Mouse (Mus musculus): ENCODE measurements at regions not wholly inside any gene's neighbourhood (a gene's known extent, or its start where the extent isn't known, plus 50 kb on each side); places are given as distances from the start of the nearest gene placed in this dataset.

- DNase-seq (ENCODE audit: low read depth) = no peak
These were observed 483.6 kb upstream of the B430305J03Rik start for GRCm38 (mm10) chr3:61849317-61849716.

- DNase-seq (ENCODE audit: low read depth) = no peak
These were observed 481.0 kb upstream of the B430305J03Rik start for GRCm38 (mm10) chr3:61846703-61847102.

GRCm38 (mm10) chr3:61839355-61840009 lies 473.7 kb upstream of the B430305J03Rik start:
- DNase-seq (ENCODE audit: low read depth) = peak; percentile 40

GRCm38 (mm10) chr3:61816807-61817206 lies 451.1 kb upstream of the B430305J03Rik start:
- no peak for DNase-seq (ENCODE audit: low read depth)

- no peak for DNase-seq (ENCODE audit: low read depth)
These were observed 430.3 kb upstream of the B430305J03Rik start for GRCm38 (mm10) chr3:61796021-61796420.

DNA sequence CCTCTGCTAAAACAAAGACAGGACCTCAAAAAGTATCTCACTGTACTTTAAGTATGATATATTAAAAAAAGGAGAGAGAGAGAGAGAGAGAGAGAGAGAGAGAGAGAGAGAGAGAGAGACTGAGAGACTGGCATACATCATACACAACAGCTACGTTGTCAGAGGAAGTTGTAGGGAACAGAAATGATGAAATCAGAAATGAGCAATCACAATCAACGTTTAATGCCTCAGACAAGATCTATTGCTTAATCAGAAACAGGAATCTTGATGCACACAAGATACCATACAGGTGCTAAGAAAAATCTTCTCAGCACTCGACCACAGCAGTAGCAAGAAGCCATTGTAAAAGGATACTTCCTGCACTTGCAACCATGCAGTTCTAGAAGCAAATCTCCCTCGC lies 424.9 kb upstream of the B430305J03Rik start:
- no peak for DNase-seq (ENCODE audit: low read depth)
